Mouse (Mus musculus) testis, postnatal 10 days (tissue): ENCODE data around the gene Rnf114.

Source experiments
- DNase-seq: peaks from one replicate; pipeline ENCODE4 v3.0.0; 2021; ENCODE audit warnings: low spot score

The Rnf114 gene

GRCm38 (mm10) chr2:167491757-167492708, at the start of gene Rnf114:
Gene Rnf114 (plus strand): TSS chr2:167492645.
- peak; percentile 76 for DNase-seq

GRCm38 (mm10) chr2:167443411-167444193, 48.8 kb upstream of the Rnf114 start:
- no peak for DNase-seq

GRCm38 (mm10) chr2:167445911-167446780, 46.3 kb upstream of the Rnf114 start:
- DNase-seq = no peak

- no peak for DNase-seq
Observed at GRCm38 (mm10) chr2:167447207-167447606, 45.2 kb upstream of the Rnf114 start.

- no peak for DNase-seq
Observed at GRCm38 (mm10) chr2:167447629-167448028, 44.8 kb upstream of the Rnf114 start.

GRCm38 (mm10) chr2:167449331-167450275, 42.8 kb upstream of the Rnf114 start:
- no peak for DNase-seq

GRCm38 (mm10) chr2:167450647-167451046, 41.8 kb upstream of the Rnf114 start:
- DNase-seq = no peak

GRCm38 (mm10) chr2:167453814-167454213, 38.6 kb upstream of the Rnf114 start:
- DNase-seq = peak; percentile 68

GRCm38 (mm10) chr2:167456361-167457020, 36.0 kb upstream of the Rnf114 start:
- no peak for DNase-seq

GRCm38 (mm10) chr2:167457213-167457612, 35.2 kb upstream of the Rnf114 start:
- no peak for DNase-seq

GRCm38 (mm10) chr2:167458548-167458947, 33.9 kb upstream of the Rnf114 start:
- DNase-seq = no peak

- no peak for DNase-seq
Observed at GRCm38 (mm10) chr2:167459071-167459865, 33.2 kb upstream of the Rnf114 start.

- peak; percentile 86 for DNase-seq
Observed at GRCm38 (mm10) chr2:167462954-167463353, 29.5 kb upstream of the Rnf114 start.

- DNase-seq = no peak
Observed at GRCm38 (mm10) chr2:167463802-167464201, 28.6 kb upstream of the Rnf114 start.

- no peak for DNase-seq
Observed at GRCm38 (mm10) chr2:167465951-167466350, 26.5 kb upstream of the Rnf114 start.

- no peak for DNase-seq
Observed at GRCm38 (mm10) chr2:167467214-167467613, 25.2 kb upstream of the Rnf114 start.

GRCm38 (mm10) chr2:167468444-167468843, 24.0 kb upstream of the Rnf114 start:
- DNase-seq = no peak

GRCm38 (mm10) chr2:167470611-167471010, 21.8 kb upstream of the Rnf114 start:
- DNase-seq = no peak

- no peak for DNase-seq
Observed at GRCm38 (mm10) chr2:167471585-167471984, 20.9 kb upstream of the Rnf114 start.
